Mouse (Mus musculus) cerebellum, adult 18-20 months (tissue): ENCODE results near the gene Gle1.
A peak's percentile ranks its signal among the peaks of the same experiment; 100 is the strongest.
"Not testable (repeated sequence)": the region's sequence is repeated elsewhere in the genome, so short reads cannot be mapped to it uniquely, and the experiment has no call there.

Source experiments
- DNase-seq, 2 experiments: peaks; one replicate each; pipeline ENCODE4 v3.0.0; 2021

The Gle1 gene

GRCm38 (mm10) chr2:29934906-29935599 is at the start of gene Gle1:
Gle1 (plus strand) TSS chr2:29935426.
- peak; percentile 94 to 96 for DNase-seq

GRCm38 (mm10) chr2:29886659-29887292 is 48.5 kb upstream of the Gle1 start:
- not testable (repeated sequence) for DNase-seq

- peak; percentile 100 for DNase-seq
These were observed 45.9 kb upstream of the Gle1 start, which contains the start of gene Odf2 for GRCm38 (mm10) chr2:29889066-29889944. Odf2 (plus strand) TSS chr2:29889221.

GRCm38 (mm10) chr2:29889991-29890833 is 45.0 kb upstream of the Gle1 start:
- peak; percentile 89 for DNase-seq

GRCm38 (mm10) chr2:29891773-29892172 is 43.5 kb upstream of the Gle1 start:
- DNase-seq: peak; percentile 67 to 70

- DNase-seq: peak; percentile 58 to 63
These were observed 39.2 kb upstream of the Gle1 start for GRCm38 (mm10) chr2:29896071-29896470.

GRCm38 (mm10) chr2:29897366-29897765 is 37.9 kb upstream of the Gle1 start:
- DNase-seq: peak in 1 of 2 experiments; percentile 37

GRCm38 (mm10) chr2:29898081-29898480 is 37.1 kb upstream of the Gle1 start:
- no peak for DNase-seq

- peak in 1 of 2 experiments; percentile 53 for DNase-seq
These were observed 33.0 kb upstream of the Gle1 start for GRCm38 (mm10) chr2:29902194-29902593.

GRCm38 (mm10) chr2:29908171-29908570 is 27.1 kb upstream of the Gle1 start:
- not testable (repeated sequence) for DNase-seq

GRCm38 (mm10) chr2:29910042-29910441 is 25.2 kb upstream of the Gle1 start:
- DNase-seq: no peak

- DNase-seq: no peak
These were observed 17.6 kb upstream of the Gle1 start for GRCm38 (mm10) chr2:29917621-29918020.

- DNase-seq: peak; percentile 48 to 51
These were observed 13.2 kb upstream of the Gle1 start for GRCm38 (mm10) chr2:29922011-29922410.

- no peak for DNase-seq
These were observed 8.7 kb upstream of the Gle1 start for GRCm38 (mm10) chr2:29926542-29926941.

GRCm38 (mm10) chr2:29930506-29930905 is 4.7 kb upstream of the Gle1 start:
- peak; percentile 94 to 97 for DNase-seq

- peak; percentile 25 to 43 for DNase-seq
These were observed 4.0 kb upstream of the Gle1 start for GRCm38 (mm10) chr2:29931194-29931593.

- no peak for DNase-seq
These were observed 4.8 kb downstream of the Gle1 start for GRCm38 (mm10) chr2:29940073-29940472.

GRCm38 (mm10) chr2:29940826-29941225 is 5.6 kb downstream of the Gle1 start:
- DNase-seq: peak; percentile 41 to 60

GRCm38 (mm10) chr2:29944723-29945122 is 9.5 kb downstream of the Gle1 start:
- no peak for DNase-seq

- DNase-seq: no peak
These were observed 13.7 kb downstream of the Gle1 start for GRCm38 (mm10) chr2:29948896-29949295.

GRCm38 (mm10) chr2:29961246-29961645 is 26.0 kb downstream of the Gle1 start:
- no peak for DNase-seq
